Mouse (Mus musculus) embryo, embryonic 11 days (tissue): ENCODE data around the gene Teddm3.
A peak's percentile ranks its signal among the peaks of the same experiment; 100 is the strongest.
"Not testable (repeated sequence)": the region's sequence is repeated elsewhere in the genome, so short reads cannot be mapped to it uniquely, and the experiment has no call there.

Experiments used
- DNase-seq: peaks from one replicate; pipeline ENCODE4 v3.0.0-alpha.2; 2015

The Teddm3 gene

DNA sequence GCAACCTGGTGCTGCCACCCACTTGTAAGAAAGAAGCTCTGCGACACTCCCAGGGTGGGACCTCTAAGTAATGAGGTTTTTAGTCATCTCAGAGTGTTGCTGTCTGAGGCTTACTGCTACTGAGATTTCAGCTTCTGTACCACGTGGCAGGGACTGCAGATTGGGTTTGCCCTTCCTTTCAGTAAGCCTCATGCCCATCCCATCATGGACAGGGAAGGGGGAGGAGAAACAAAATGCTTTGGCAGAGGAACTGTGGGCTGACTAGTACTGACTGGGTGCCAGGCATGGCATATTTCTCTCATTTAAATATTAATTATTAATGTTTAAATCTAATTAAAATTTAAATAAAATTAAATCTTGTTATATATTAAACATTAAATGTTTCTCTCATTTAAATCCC lies at the start of gene Teddm3:
Gene Teddm3, minus strand, starts transcription at position 101 of the 400 bp plus-strand sequence.
- not testable (repeated sequence) for DNase-seq

DNA sequence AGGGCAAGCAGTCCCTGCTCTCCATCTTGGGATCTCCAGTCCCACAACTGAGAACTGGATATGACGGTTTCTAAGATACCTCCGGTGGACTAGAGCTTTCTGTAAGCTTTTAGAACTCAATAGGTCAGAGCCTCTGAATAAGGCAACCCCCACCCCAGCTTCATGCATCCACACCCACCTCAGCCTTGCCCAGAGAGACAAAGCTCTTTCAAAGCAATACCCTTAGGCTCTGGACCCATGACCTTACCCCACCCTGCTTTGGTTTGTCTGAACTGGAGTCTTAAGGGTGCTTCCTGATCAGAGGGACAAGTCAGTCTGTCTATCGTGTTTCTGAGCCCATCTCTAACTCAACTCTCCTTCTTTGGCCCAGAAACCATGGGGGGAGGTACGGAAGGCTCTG lies 48.9 kb upstream of the Teddm3 start:
- DNase-seq: no peak

DNA sequence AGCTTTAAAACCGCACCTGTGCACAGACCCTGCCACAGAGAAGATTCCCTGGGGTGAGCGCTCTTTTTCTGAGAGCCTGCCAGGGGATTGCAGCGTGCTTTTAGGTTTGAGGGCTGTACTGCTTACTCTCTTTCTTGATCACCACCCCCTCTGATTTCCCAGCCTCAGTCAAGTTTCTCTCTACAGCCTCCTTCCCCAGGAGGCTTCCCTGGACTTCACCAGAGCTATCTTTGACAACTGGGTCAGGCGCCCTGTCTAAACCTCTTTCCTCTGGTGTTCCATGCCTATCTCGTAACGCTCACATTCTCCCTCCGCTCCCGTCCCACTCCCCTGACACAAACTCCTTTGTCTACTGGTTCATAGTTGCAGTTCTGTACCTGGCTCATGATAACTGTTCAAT lies 45.6 kb upstream of the Teddm3 start:
- no peak for DNase-seq

DNA sequence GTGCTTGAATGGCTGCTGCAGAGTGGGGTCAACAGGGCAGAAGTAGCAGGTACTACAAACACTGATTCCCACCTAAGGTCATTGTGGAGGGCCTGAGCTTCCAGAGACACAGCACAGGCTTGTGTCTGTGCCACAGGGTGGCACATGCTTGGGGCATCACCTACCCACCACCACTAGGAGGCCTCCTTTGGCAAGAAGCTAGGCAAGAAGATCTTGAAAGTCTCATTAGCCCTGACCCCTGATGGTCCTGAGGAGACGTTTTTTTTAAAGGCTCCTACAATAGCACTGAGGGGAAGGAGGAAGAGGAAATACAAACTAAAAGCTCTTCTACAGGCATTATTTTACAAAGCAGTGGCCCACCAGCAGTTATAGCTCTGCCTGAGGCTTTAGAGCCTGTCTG lies 44.7 kb upstream of the Teddm3 start:
- peak; percentile 57 for DNase-seq

- DNase-seq: no peak
These were observed 44.2 kb upstream of the Teddm3 start for GRCm38 (mm10) chr16:21198006-21198405.

DNA sequence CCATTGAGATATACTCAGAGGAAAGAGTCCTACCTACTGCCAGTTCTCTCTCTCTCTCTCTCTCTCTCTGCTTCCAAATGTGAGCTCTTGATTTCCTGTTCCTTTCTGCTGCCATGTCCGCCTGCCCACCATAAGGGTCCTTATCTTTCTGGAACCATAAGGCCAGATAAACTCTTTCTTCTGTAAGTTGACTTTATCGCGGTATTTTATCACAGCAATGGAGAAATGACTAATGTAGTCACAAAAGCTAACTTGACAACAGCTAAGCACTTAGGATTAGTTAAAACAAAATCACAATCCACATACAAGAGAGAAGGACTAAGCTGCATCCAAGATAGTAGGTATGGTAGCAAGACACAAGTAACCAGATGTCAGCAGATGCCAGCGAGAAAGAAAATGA lies 43.7 kb upstream of the Teddm3 start:
- no peak for DNase-seq

DNA sequence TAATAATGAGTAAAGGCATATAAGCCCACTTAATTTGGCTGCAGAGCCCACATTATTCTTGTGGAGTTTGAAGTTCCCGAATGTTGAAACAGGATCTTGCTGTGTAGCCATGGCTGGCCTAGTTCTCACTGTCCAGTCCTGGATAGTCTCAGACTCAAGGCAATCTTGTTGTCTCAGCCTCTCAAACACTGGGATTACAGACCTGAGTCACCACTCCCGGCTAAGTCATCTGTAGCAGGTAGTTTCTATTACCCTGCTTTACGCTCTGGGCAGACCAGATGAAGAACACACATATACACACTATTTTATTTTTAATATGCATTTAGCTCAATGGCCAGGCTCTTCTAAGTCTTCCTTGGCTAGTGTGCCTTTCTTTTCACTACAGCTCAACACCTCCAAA lies 42.8 kb upstream of the Teddm3 start:
- no peak for DNase-seq

GRCm38 (mm10) chr16:21195260-21195866 lies 41.6 kb upstream of the Teddm3 start:
- no peak for DNase-seq

DNA sequence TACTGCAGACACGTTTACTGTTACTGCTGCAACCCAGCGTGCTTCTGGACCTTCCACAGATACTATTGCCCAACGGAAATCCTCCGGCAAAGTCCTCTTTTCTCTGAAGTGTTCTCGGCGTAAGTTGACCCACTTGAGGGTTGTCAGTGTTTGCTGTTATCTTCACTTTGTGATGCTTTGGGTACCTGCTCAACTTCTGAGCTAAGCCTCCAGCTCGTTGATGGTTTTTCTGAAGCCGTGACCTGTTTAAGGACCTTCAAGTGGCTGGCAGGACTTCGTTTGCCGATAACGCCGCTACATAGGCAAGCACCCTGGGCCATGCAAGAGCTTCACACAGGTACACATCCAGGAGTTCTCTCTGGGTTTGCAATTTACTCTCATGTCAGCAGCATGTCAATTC lies 40.4 kb upstream of the Teddm3 start:
- DNase-seq: no peak

DNA sequence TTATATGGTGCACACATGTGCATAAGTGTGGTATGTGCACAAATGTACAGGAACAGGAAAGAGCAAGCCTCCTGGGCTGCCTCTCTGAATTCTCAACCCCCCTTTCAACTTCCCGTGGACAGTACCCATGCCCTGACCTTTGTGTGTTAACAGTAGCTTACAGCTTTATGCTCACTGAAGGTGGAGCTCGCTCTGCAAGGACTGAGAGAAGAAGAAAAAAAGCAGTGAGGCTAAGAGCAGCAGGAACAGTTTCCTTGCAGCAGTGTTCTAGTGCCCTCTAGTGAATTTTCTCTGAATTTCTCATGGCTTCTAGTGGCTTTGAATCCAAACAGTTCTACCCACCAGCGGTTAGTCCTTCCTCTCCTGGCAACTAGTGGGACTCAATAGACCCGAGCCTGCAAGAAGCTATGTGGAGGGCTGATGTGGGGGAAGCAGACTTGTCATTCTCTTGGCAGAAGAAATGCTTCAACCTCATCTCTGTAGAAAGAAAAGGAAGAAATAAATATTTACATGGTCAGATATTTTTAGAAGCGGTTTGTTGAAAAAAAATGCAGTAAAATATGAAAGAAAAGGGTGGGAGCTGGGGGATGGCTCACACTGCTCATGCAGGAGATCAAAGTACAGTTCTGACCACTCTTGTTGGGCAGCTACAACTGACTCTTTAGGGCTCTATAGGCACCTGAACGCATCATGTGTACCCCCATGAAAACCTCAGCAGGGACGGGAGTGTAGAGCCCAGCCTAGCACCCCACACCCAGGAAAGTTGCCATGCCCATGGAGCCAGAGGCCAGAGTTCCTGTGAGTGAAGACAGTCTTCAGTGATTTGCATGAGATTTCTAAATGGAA lies 38.9 kb upstream of the Teddm3 start:
- peak; percentile 85 for DNase-seq

GRCm38 (mm10) chr16:21191569-21191968 lies 37.8 kb upstream of the Teddm3 start:
- no peak for DNase-seq

- DNase-seq: no peak
These were observed 34.5 kb upstream of the Teddm3 start for GRCm38 (mm10) chr16:21188345-21188744.

DNA sequence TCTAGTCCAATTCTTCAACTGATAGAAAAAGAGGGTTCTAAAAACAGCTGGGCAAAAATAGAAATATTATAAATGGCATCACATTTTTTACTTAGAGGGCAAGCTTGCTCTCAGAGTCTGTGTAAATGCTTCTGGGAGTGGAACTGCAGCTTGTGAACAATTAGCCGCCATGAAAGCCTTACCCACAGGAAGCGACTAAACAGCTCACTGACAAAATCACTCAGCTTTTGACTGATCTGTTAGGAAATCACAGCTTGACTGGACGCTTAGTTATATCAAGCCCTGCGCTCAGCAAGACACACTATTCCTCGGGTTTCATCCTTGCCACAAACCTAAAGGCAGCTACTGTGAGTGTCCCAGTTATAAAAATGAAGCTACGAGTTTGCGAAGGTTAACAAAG lies 33.8 kb upstream of the Teddm3 start:
- DNase-seq: no peak

- no peak for DNase-seq
These were observed 30.9 kb upstream of the Teddm3 start for GRCm38 (mm10) chr16:21184697-21185096.

DNA sequence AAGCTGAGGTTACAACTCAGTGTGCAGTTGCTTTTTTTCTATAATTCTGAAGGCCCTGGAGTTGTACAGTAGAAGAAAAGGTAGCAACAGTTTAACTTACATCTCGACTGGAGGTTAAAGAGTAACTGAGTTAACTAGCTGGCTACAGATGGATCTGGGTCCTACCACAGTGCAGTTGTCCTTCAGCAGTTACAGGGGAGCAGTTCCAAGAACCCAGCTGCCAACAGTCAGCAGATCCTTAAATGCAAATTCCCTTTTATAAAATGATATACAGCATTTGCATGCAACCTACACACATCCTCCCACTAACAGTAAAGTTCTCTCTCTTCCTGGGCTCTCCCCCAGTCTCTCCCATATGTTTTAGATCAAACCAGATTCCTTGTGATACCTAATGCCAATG lies 28.3 kb upstream of the Teddm3 start:
- no peak for DNase-seq

GRCm38 (mm10) chr16:21175236-21175635 lies 21.4 kb upstream of the Teddm3 start:
- no peak for DNase-seq

- DNase-seq: no peak
These were observed 14.9 kb upstream of the Teddm3 start for GRCm38 (mm10) chr16:21168730-21169129.

GRCm38 (mm10) chr16:21165343-21166220 lies 11.8 kb upstream of the Teddm3 start:
- DNase-seq: peak; percentile 33

GRCm38 (mm10) chr16:21163423-21163822 lies 9.6 kb upstream of the Teddm3 start:
- not testable (repeated sequence) for DNase-seq

DNA sequence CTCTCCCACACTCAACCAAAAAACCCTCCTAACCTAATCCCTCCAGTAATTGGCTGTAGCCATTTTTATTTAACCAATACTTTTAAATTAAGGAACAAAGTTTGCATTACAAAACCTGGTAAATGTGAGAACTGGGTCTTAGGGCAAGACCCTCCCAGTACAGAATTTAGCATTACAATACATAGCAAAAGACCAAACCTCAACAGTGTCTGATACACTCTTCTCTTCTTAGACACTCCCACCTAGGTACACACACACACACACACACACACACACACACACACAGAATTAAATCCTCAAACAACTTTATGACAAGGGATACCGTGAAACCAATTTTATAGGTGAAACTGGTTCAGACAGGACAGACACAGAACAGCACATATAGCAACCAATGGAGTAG lies 5.4 kb upstream of the Teddm3 start:
- DNase-seq: not testable (repeated sequence)

DNA sequence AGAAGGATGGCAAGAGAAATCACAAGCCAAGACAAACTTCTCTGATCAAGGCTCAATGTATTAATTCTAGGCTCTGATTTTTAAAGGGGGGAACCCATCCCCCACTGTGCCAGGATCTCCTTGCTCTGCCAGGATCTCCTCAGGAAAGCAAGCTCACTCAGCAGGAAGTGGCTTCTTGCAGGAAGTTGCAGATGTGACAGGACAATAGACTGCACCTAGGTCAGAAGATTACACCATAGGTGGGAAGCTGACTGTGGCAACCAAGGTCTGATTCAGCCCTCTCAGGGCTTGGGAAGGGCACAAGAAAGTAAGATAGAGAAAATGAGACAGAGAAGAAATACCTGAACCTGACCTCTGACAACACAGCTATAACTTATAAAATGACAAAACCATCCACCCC lies 2.5 kb upstream of the Teddm3 start:
- DNase-seq: not testable (repeated sequence)

DNA sequence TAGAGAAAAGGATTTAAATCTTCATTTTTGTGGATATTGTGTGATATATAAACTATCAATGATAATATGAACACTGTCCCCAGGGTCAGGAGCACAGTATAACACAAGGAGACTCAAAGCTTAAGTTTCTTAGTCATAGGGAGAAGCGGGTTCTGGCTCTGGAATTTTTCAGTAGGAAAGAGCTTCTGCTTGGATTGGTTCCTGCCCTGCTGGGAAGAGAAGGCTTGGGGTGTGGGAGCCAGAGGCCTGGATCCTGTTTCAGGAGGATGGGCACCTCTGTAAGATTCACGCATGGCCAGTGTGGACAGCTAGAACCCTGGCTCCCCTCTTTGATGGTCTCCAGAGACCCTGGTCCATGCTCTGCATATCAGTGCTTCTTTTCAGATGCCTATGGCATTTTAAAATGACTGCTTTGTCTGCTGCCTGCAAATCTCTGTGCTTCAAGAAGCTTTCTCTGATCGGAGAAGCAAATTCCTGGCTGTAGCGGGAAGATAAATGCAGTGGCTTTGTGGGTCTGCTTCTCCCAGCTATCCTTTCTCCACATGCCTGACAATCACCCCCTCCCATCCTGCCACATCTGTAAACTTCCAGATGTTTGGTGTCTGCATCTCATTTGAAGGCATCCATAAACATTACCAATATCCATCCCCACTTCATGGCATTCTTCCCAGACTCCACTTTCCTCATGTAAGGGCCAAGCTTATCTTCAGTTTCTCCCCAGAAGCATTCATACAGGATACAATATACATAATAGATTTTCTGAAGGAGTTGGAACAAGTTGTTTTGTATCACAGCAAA lies 2.0 kb downstream of the Teddm3 start:
- no peak for DNase-seq

GRCm38 (mm10) chr16:21149896-21150295 lies 3.9 kb downstream of the Teddm3 start:
- no peak for DNase-seq
